Mouse (Mus musculus) frontal cortex, adult (tissue): ENCODE data around the gene Olfr1472.
"Not testable (repeated sequence)": the region's sequence is repeated elsewhere in the genome, so short reads cannot be mapped to it uniquely, and the experiment has no call there.

Source experiments
- ATAC-seq: cut with Nextera tagmentation; 2 replicates; pipeline ENCODE4 v1.9.2; 2017; ENCODE audit warnings: mild to moderate bottlenecking, moderate library complexity, mixed read lengths; ENCODE audit not compliant: low TSS enrichment

Olfr1472 gene

GRCm38 (mm10) chr19:13455986-13456385 is at the start of gene Olfr1472:
Gene Olfr1472 (minus strand): TSS chr19:13456086.
- ATAC-seq: no peak

GRCm38 (mm10) chr19:13500246-13500645 is 44.4 kb upstream of the Olfr1472 start, which contains the start of gene Olfr1477:
Gene Olfr1477 (plus strand): TSS chr19:13500546.
- no peak for ATAC-seq

- no peak for ATAC-seq
These were observed 24.2 kb upstream of the Olfr1472 start, which contains the start of gene Olfr1475 for GRCm38 (mm10) chr19:13480096-13480495. Gene Olfr1475 (minus strand): TSS chr19:13480196.

GRCm38 (mm10) chr19:13469265-13469664 is 13.4 kb upstream of the Olfr1472 start, which contains the start of gene Olfr1474:
Gene Olfr1474 (plus strand): TSS chr19:13469565.
- ATAC-seq: not testable (repeated sequence)

- not testable (repeated sequence) for ATAC-seq
These were observed 12.8 kb downstream of the Olfr1472 start, which contains the start of gene Olfr1471 for GRCm38 (mm10) chr19:13443109-13443508. Gene Olfr1471 (plus strand): TSS chr19:13443409.

- ATAC-seq: no peak
These were observed 48.3 kb downstream of the Olfr1472 start, which contains the start of gene Olfr1469 for GRCm38 (mm10) chr19:13407549-13407948. Gene Olfr1469 (plus strand): TSS chr19:13407849.
